Mouse (Mus musculus) G1E (cell line): ENCODE results near the gene Cmip. TPM values are rescaled to one million over a fixed set of nuclear protein-coding genes. Genes with fewer than 3 reads are reported as not detected.
"Not testable (repeated sequence)": the region's sequence is repeated elsewhere in the genome, so short reads cannot be mapped to it uniquely, and the experiment has no call there.

Experiments
- ATAC-seq: 2 replicates; pipeline ENCODE4 v1.8.0; 2016; ENCODE audit warnings: mild to moderate bottlenecking; ENCODE audit not compliant: insufficient number of reproducible peaks, poor library complexity, low FRiP score, severe bottlenecking; ENCODE audit errors: extremely low read depth
- DNase-seq: peaks from one replicate; pipeline ENCODE4 v3.0.0; 2012; ENCODE audit warnings: low spot score
- H3K27me3 ChIP-seq: 2 replicates; pipeline ENCODE4 v1.6.1; 2012; ENCODE audit warnings: mild to moderate bottlenecking, low read length, inconsistent platforms; ENCODE audit not compliant: insufficient read depth
- H3K36me3 ChIP-seq: replicated peaks from 2 replicates; pipeline ENCODE3; 2012; ENCODE audit warnings: mild to moderate bottlenecking, inconsistent platforms
- H3K4me1 ChIP-seq: 2 replicates; pipeline ENCODE4 v1.6.1; 2012; ENCODE audit warnings: low read depth, low read length, inconsistent platforms, mixed read lengths; ENCODE audit not compliant: insufficient read depth
- H3K4me3 ChIP-seq: 2 replicates; pipeline ENCODE4 v1.5.1; 2012; ENCODE audit warnings: low read depth, mild to moderate bottlenecking, inconsistent platforms, low read length, moderate library complexity, mixed read lengths
- H3K9me3 ChIP-seq: replicated peaks from 2 replicates; pipeline ENCODE4 v1.6.1; 2012; ENCODE audit warnings: inconsistent platforms
- CTCF ChIP-seq: IDR thresholded peaks from 2 replicates; pipeline ENCODE4 v1.5.1; 2012; ENCODE audit warnings: low read depth, low read length, inconsistent platforms, mixed read lengths
- GATA1 ChIP-seq: IDR thresholded peaks from 2 replicates; pipeline ENCODE4 v1.6.1; 2012; ENCODE audit warnings: borderline replicate concordance, low read length, inconsistent platforms, mixed read lengths
- GATA2 ChIP-seq: IDR thresholded peaks from 2 replicates; pipeline ENCODE4 v1.6.1; 2012; ENCODE audit warnings: low read depth, low read length, inconsistent platforms, borderline replicate concordance
- POLR2AphosphoS5 ChIP-seq: IDR thresholded peaks from 2 replicates; pipeline ENCODE4 v1.6.1; 2012; ENCODE audit warnings: low read depth, low read length, inconsistent platforms; ENCODE audit not compliant: insufficient replicate concordance
- TAL1 ChIP-seq: conservative IDR thresholded peaks from 2 replicates; pipeline ENCODE4 v1.6.1; 2012; ENCODE audit warnings: low read depth, low read length, inconsistent platforms, mixed read lengths
- polyA plus RNA-seq: library from polyadenylated mRNA; stranded (reverse); fragments of >175 nt; gene quantifications from 2 replicates; pipeline ENCODE4 v1.2.3, GENCODE M21; 2012
- total RNA-seq, 2 experiments: library from RNA; stranded (forward) in 1 of 2; stranded (reverse) in 1 of 2; fragments of 200-1000 nt in 1 of 2; fragments of >200 nt in 1 of 2; fragmentation: Nextera tagmentation in 1 of 2; gene quantifications; 2 replicates each; pipeline ENCODE4 v1.2.3; 2014 to 2017

The Cmip gene
- total and polyA plus RNA-seq, 3 experiments = 5.8 to 88.8 (median 65.3) TPM

GRCm38 (mm10) chr8:117417830-117418229 lies 161.0 kb downstream of the Cmip start:
- Histone ChIP-seq H3K27me3 (no peaks in the 10 kb centered on the region), H3K36me3 (peaks cover 90% of the 10 kb centered on the region), H3K4me3 (no peak overlapping the region), H3K4me1 (no peaks in the 10 kb centered on the region), H3K9me3 (no peaks in the 10 kb centered on the region)
- TF ChIP-seq CTCF (no peak), TAL1 (no peak), GATA1 (no peak), POLR2AphosphoS5 (no peak), GATA2 (no peak)
- DNase-seq (no peak), ATAC-seq (no peak)

GRCm38 (mm10) chr8:117420841-117421534 lies 164.1 kb downstream of the Cmip start:
- Histone ChIP-seq H3K9me3 (no peaks in the 10 kb centered on the region), H3K4me3 (no peak overlapping the region), H3K36me3 (peaks cover 94% of the 10 kb centered on the region), H3K4me1 (no peaks in the 10 kb centered on the region), H3K27me3 (no peaks in the 10 kb centered on the region)
- DNase-seq (no peak), ATAC-seq (no peak)
- TF ChIP-seq POLR2AphosphoS5 (no peak), TAL1 (no peak), CTCF (no peak), GATA2 (no peak), GATA1 (no peak)

- no peaks in the 10 kb centered on the region for H3K9me3 ChIP-seq
- DNase-seq (no peak), ATAC-seq (no peak)
- H3K4me1 ChIP-seq = no peaks in the 10 kb centered on the region
- H3K36me3 ChIP-seq = peaks cover 93% of the 10 kb centered on the region
- H3K4me3 ChIP-seq = no peak overlapping the region
- H3K27me3 ChIP-seq = no peaks in the 10 kb centered on the region
- no peak for TF ChIP-seq POLR2AphosphoS5
- TF ChIP-seq CTCF = no peak
- TF ChIP-seq GATA1 = no peak
Observed at GRCm38 (mm10) chr8:117421838-117422237, 165.0 kb downstream of the Cmip start.

GRCm38 (mm10) chr8:117422343-117422742 lies 165.5 kb downstream of the Cmip start:
- H3K36me3 ChIP-seq = peaks cover 93% of the 10 kb centered on the region

GRCm38 (mm10) chr8:117423029-117423428 lies 166.2 kb downstream of the Cmip start:
- H3K27me3 ChIP-seq = no peaks in the 10 kb centered on the region
- peaks cover 93% of the 10 kb centered on the region for H3K36me3 ChIP-seq
- TF ChIP-seq GATA1 = no peak
- TF ChIP-seq GATA2 = no peak
- TF ChIP-seq CTCF = no peak
- TF ChIP-seq POLR2AphosphoS5 = no peak
- no peak for TF ChIP-seq TAL1
- ATAC-seq = no peak
- no peaks in the 10 kb centered on the region for H3K4me1 ChIP-seq
- no peaks in the 10 kb centered on the region for H3K9me3 ChIP-seq
- DNase-seq = no peak
- H3K4me3 ChIP-seq = no peak overlapping the region

More at GRCm38 (mm10) chr8:117422343-117422742, 165.5 kb downstream of the Cmip start:
- Histone ChIP-seq H3K4me3 (no peak overlapping the region), H3K27me3 (no peaks in the 10 kb centered on the region), H3K4me1 (no peaks in the 10 kb centered on the region), H3K9me3 (no peaks in the 10 kb centered on the region)
- DNase-seq (no peak), ATAC-seq (no peak)
- TF ChIP-seq POLR2AphosphoS5 = no peak
- no peak for TF ChIP-seq TAL1
- no peak for TF ChIP-seq CTCF
- no peak for TF ChIP-seq GATA2
- TF ChIP-seq GATA1 = no peak

- ATAC-seq, H3K4me1 ChIP-seq, H3K9me3 ChIP-seq, DNase-seq, H3K27me3 ChIP-seq, H3K4me3 ChIP-seq: not testable (repeated sequence)
- peaks cover 98% of the 10 kb centered on the region for H3K36me3 ChIP-seq
Observed at GRCm38 (mm10) chr8:117427816-117428215, 171.0 kb downstream of the Cmip start.

- Histone ChIP-seq H3K27me3 (no peaks in the 10 kb centered on the region), H3K4me3 (no peak overlapping the region), H3K9me3 (no peaks in the 10 kb centered on the region), H3K4me1 (no peaks in the 10 kb centered on the region), H3K36me3 (peaks cover 98% of the 10 kb centered on the region)
- DNase-seq (no peak), ATAC-seq (no peak)
- TF ChIP-seq GATA2 (no peak), GATA1 (no peak), POLR2AphosphoS5 (no peak), CTCF (no peak), TAL1 (no peak)
Observed at GRCm38 (mm10) chr8:117428524-117429162, 171.8 kb downstream of the Cmip start.
